Mouse (Mus musculus): Measurements from ENCODE around the gene Nr2c2ap.

DNA sequence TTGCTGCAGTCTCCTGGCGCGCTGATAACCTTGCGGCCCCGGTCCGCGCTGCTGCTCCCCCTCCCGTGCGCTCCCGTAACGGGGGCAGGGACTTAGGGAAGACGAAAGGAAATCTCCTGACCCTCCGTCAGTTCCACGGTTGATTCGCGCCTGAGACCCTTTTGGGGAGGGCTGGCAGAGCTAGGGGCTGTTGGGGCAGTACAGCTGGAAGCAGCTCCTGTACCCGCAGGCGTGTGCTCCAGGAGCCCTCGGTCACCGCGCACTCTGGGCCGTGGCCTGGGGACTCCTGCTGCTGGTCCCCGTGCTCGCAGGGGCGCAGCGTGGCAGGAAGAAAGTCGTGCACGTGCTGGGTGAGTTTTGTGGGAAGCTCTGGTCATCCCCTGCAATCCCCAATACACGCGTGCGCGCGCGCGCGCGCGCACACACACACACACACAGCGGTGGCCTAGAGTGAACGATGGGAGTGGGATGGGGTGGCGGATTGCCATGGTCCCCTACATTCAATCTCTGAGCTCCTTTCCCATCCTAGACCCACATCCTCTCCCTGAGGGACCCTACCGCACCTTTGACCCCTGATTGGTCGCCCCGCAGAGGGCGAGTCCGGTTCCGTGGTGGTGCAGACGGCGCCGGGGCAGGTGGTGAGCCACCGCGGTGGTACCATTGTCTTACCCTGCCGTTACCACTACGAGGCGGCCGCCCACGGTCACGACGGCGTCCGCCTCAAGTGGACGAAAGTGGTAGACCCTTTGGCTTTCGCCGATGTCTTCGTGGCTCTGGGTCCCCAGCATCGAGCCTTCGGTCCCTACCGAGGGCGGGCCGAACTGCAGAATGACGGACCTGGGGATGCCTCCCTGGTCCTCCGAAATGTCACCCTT, 46.7 kb upstream of the Nr2c2ap start:
- TF ChIP-seq GATA1 (IDR thresholded peaks at IDR 0.05; ENCODE audit: low read length) (no peak), TAL1 (IDR thresholded peaks at IDR 0.05; ENCODE audit: low read length) (no peak)

All from erythroblast, embryonic 14.5 days (primary cell).